Mouse (Mus musculus) CH12.LX (cell line): ENCODE measurements around the gene Sh3bgrl2.

ENCODE experiments used
- MXI1 ChIP-seq: IDR thresholded peaks from 2 replicates; pipeline ENCODE4 v1.6.1; 2011; ENCODE audit warnings: mild to moderate bottlenecking, low read depth, low read length, improper control_type of control experiment
- POLR2A ChIP-seq: IDR thresholded peaks from 2 replicates; pipeline ENCODE4 v1.6.1; 2011; ENCODE audit warnings: low read depth, mild to moderate bottlenecking, improper control_type of control experiment, low read length

DNA sequence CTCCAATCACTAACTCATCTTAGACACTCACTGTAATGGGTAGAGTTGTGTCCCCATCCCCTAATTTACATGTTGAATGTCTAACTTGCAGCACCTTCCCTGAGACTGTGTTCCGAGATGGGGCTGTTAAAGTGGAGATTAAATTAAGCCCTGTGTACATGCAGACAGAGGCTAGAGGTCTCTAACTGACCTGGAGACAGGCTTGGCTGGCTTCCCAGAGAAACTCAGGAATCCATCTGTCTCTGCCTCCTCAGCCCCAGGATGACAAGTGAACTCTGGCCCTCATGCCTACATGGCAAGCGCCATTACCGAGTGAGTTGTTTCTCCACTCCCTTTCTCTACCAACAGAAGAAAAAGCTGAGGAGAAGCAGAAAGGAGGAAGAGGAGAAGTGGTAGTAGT lies 7.2 kb upstream of the Sh3bgrl2 start:
- TF ChIP-seq POLR2A (no peak), MXI1 (no peak)
